Mouse (Mus musculus) liver, adult 10 weeks (tissue): ENCODE results near the gene C2cd4d. TPM values are rescaled to one million over a fixed set of nuclear protein-coding genes. Genes with fewer than 3 reads are reported as not detected.

Source experiments
- polyA plus RNA-seq: library from polyadenylated mRNA; stranded (reverse); fragments of 350-450 nt; fragmentation: Illumina TruSeq; extraction: RNeasy Lipid Tissue Mini Kit (QIAGEN cat#74804); gene quantifications from one replicate; pipeline ENCODE4 v1.2.3, GENCODE M21; 2014; ENCODE audit warnings: low read depth, low replicate concordance

C2cd4d gene
- polyA plus RNA-seq, result not detected

GRCm38 (mm10) chr3:94362138-94362537, at the start of gene C2cd4d:
Gene C2cd4d (plus strand): TSS chr3:94362438.

DNA sequence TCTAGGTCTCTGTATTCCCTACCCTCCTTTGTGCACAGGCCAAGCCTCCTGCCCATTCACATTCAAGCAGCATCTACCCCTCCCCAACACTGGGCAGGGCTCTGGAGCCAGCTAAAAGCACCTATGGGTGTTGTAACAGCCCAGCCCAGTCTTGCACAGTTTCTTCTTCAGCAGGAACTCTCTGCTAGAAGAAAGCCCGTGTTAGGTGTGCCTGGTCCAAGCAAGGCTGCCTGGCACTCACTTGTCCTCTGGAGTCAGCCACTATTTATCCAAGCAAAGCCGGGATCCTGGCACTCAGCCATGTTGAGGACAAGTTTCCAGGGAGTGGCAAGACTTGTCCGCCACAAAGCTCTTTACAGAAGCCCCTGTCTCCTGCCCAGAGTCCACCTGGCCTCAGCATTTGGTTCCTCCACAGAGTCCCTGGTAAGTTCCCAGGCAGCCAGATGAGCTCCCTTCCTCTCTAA, 20.2 kb upstream of the C2cd4d start, which contains the start of gene Them5:
Gene Them5, plus strand, starts transcription at position 141 of the 464 bp plus-strand sequence.

GRCm38 (mm10) chr3:94372641-94373040, 10.4 kb downstream of the C2cd4d start, which contains the start of gene Rorc:
Gene Rorc (plus strand): TSS chr3:94372794.

DNA sequence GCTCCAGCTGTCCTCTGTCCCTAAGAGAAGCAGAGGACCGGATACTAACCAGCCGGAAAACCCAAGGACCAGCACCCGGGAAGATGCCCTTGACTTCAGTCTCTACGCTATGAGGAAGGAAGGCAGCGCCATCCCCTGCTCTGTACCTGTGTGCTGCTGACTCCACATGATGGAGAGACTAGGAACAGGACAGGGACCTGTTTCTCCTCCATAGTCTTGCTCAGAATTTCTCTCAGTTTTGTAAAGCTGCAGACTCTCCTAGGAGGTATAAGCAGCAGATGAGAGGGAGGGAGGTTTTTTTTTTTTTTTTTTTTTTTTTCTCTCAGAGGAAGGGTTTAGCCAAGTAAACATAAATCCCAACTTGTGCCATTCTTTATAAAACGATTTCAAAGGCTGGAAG, 36.0 kb downstream of the C2cd4d start, which contains the start of gene Lingo4:
Gene Lingo4, plus strand, starts transcription at position 301 of the 400 bp plus-strand sequence.

GRCm38 (mm10) chr3:94413031-94413679, 50.9 kb downstream of the C2cd4d start, which contains the start of gene Tdrkh:
Gene Tdrkh (plus strand): TSS chr3:94413273.

Other genes starting within 250 kb of the C2cd4d start
- not detected for gene Gm10696, start 184.2 kb upstream of the C2cd4d start, polyA plus RNA-seq
- gene Gm5286, start 165.7 kb upstream of the C2cd4d start, polyA plus RNA-seq, result not detected
- gene Gm4778, start 98.4 kb upstream of the C2cd4d start, polyA plus RNA-seq, result not detected
- gene Them4, start 52.3 kb upstream of the C2cd4d start, polyA plus RNA-seq, result 36.2 TPM
- gene Them5, start 20.3 kb upstream of the C2cd4d start, polyA plus RNA-seq, result not detected
- gene Rorc, start 10.4 kb downstream of the C2cd4d start, polyA plus RNA-seq, result 25.4 TPM
- gene Lingo4, start 36.1 kb downstream of the C2cd4d start, polyA plus RNA-seq, result 0.19 TPM
- gene Tdrkh, start 50.8 kb downstream of the C2cd4d start, polyA plus RNA-seq, result 3.7 TPM
- 32.6 TPM for gene Mrpl9, start 80.9 kb downstream of the C2cd4d start, polyA plus RNA-seq
- not detected for gene Oaz3, start 81.5 kb downstream of the C2cd4d start, polyA plus RNA-seq
- gene Celf3, start 115.9 kb downstream of the C2cd4d start, polyA plus RNA-seq, result not detected
- gene Riiad1, start 117.9 kb downstream of the C2cd4d start, polyA plus RNA-seq, result not detected
- gene Snx27, start 220.3 kb downstream of the C2cd4d start, polyA plus RNA-seq, result 19.0 TPM